Mouse (Mus musculus) NIH3T3 (cell line): ENCODE measurements at regions not wholly inside any gene's neighbourhood (a gene's known extent, or its start where the extent isn't known, plus 50 kb on each side); places are given as distances from the start of the nearest gene placed in this dataset.

Experiments
- DNase-seq: peaks from one replicate; pipeline ENCODE4 v3.0.0-alpha.2; 2012; ENCODE audit warnings: low read depth

DNA sequence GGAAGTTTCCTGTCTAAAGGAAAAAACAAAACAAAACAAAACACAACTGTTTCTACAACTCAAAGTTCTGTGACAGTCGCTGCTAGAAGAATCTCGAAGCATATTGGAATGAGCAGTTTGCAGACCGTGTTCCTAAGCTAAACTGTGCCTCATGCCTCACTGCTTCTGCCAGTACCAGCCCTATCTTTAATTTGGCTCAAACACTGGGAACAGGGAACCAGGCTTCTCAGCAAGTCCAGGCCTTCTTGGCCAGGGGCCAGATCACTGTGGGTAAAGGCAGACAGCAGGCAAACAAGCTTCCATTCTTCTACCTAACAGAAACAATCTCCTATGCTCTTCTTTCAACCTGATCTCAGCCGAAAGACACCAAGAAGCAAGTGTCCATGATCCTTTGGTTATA lies 56.5 kb downstream of the Tmsb4x start:
- DNase-seq: peak; percentile 54

DNA sequence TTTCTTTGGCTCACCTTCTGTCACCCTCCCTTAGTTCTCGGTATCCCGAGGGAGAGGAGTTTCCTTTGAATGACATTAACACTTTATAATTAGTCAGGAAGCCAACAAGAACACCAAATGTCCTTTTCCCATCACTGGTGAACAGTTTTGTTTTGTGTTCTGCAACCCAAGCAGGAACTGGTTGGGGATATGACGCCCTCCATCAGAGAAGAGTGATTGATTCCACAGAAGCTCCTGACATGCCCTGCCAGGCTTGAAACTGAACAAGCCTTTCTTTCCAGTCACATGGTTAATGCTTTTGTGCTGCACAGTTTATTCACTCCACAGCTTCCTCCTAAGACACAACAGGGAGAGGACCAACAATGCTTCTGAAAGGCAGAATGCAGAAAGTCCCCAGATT lies 57.8 kb downstream of the Tmsb4x start:
- DNase-seq: no peak

DNA sequence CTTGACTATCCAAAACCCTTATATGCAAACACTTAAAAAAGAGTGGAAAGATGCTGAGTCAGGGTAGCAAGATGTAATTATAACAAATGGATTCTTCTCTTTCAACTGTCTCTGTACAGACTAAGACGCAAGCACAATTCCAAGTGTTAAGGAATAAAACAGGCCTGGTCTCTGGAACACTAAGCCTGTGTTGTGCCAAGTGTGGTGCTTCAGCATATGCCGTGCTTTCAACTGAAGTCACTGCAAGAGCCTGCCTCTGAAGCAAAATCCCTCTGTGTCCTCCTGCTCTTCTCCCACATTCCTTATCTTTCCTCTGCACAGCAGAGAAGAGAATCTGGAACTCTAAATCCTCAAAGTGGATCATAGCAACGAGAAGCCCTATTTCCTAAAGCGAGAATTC lies 59.7 kb downstream of the Tmsb4x start:
- DNase-seq: no peak

DNA sequence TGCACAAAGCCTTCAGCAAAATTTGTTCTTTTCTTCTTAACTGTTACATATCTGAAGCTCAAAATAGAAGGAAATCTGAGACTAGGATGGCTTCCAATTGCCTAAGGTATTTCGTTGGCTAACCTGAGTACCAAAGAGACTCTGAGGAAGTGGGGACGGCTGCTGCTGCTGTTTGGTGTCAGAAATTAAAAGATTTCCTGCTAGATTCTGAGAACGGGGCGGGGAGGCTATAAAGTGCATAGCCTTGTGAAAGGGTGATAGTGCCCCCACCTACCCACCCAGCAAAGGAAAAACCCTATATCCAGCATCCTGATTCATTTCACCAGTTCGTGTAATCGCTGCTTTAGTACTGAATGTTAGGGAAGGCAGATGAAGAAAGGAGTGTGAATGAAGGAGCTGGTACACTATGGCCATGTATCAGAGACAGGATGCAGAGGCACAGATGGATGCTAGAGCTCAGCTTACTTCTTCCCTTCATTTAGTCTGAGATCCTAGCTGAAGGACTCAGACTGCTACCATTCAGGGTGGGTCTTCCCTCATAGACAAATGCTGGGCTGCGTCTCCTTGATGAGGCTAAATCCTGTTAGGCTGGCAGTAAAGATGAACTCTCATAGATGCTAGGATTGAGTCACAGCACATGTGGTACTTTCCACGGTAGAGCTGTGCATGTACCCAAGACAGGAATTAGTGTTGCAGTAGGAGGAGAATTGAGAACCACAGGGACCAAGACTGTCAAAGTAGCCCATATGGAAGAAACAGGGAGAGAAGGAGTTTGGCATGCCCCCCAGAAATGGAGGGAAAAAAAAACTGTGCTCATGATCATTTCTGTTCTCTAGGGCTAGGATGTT lies 62.4 kb downstream of the Tmsb4x start:
- DNase-seq: no peak

DNA sequence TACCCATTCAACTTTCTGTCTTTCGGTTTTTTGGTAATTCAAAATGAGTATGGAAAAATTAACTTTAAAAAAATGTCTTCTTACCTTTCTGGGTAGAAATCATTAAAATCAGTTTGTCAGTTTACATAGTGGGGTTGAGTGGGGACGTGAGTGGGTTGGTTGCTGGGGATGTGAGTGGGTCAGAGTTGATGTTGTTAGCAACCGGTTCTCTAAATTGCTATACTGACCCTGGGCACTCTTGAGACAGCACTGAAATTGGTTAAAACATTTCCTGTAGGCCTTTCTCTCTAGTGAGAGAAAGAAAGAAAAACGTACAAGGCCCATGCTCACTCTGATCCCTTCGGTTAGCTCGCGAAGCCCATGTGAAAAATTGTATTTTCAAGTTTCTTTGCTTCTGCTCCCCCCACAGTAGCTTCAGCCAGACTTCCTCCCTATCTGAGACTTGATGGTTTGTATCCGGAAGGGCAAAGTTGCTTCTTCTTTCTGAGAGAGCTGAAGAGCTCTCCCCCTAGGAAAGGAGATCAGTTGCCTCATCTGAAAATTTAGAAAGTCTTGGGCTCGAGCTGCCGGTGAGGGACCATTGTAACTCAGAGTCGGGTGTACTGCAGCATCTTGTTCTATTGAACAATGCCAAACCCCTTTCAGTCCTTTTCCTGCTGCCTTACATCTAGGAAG lies 63.5 kb downstream of the Tmsb4x start:
- no peak for DNase-seq

DNA sequence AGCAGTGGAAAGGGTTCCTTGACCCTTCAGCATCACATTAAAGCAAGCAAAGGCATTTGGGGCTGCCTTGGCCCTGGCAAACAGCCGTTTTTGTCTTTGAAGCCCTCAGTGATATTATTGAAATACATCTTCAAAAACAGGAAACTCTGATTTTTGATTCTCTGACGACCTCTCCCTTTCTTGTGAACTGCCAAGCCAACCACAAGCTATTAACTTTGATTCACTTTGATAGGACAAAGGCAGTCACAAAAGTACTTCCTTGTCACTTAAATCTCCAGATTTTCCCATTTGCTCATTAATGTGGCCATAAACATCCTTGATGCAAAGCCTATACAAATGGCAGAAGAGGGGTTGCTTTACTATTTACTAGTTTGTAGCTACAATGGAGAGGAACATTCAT lies 70.0 kb downstream of the Tmsb4x start:
- DNase-seq: no peak

DNA sequence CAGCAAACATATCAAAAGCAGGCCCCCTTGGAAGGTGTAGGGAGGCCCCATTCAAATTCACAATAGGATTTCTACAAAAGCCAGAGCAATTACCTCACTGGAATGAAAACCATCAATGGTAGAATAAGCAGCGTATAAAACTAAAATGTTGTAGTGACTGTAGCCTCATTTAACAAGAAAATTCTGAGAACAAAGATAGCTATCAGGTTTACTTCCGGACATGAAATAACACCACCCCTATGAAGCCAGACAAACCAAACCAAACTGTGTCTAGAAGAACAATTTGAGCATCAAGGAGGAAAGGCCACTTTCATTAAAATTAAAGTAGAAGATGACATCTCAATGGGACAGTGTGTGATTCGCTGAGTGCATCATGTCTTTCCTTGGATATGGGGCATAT lies 74.9 kb downstream of the Tmsb4x start:
- DNase-seq: no peak

DNA sequence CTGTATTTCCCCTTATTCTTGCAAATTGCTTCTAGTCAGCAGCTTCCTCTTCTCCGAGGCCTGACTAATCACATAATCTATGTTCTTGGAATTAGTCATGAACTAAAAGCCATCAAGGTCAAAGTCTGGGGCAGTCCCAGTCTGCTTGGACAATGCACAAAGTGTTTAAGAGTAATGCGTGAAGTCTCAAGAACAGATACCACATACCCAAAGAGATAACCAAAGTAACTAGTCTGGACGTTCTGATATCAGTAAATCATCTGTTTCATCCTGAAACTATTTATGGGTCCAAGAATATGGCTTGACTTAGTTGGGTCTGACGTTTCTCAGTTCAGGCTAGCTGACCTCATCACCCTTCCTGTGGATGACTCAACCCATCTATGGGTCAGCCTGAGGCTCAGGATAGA lies 76.1 kb downstream of the Tmsb4x start:
- DNase-seq: peak; percentile 35

DNA sequence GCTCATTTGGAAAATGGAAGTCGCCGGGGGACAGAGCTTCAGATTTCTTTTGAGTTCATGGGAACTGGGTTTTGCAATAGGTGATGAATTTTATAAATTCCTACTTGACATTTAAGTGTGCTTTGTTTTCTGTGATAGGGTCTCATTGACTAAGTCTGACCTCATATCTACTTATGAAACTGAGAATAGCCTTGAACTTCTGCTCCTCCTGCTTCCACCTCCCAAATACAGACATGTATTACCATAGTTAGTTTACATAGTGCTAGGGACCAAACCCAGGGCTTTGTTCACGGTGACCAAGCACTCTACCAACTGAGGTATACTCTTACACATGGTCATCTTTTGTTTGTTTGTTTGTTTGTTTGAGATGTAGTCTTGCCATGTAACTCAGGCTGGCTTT lies 77.8 kb downstream of the Tmsb4x start:
- DNase-seq: no peak

DNA sequence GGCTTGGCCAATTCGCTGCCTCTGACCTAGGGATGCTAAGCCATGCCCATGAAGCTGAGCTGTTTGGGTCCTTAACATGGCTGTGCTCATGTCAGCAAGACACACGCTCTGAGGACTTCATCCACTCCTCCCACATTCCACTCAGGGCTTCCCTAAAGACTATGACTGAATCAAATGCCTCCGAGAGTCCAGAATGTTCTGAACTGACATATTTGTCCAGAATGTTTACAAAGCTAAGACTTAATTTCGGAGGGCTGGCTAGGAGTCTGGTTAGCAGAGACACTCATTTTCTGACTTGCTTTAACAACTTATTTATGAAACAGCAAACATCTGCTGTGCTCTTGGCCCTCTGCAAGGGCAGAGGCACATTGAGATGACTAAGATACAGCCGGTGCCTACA lies 78.5 kb downstream of the Tmsb4x start:
- DNase-seq: no peak

DNA sequence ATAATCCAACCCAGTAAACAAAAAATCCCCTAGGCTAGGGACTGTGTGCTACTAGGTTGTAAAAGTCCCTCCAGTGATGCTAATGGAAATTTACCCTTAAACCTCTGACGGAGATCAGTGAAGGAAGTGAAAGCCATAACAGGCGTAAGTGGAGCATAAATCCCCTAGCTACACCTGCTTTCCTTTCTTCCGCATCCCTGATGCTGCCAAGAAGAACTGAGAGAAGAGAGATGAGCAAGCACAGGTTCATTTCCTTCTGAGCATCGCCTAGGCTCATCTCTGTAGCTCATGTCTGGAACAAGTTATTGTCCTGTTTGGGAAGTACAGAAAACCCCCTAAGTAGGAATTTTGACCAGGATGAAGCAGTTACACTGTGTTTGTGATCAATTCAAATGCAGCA lies 89.8 kb downstream of the Tmsb4x start:
- DNase-seq: no peak

DNA sequence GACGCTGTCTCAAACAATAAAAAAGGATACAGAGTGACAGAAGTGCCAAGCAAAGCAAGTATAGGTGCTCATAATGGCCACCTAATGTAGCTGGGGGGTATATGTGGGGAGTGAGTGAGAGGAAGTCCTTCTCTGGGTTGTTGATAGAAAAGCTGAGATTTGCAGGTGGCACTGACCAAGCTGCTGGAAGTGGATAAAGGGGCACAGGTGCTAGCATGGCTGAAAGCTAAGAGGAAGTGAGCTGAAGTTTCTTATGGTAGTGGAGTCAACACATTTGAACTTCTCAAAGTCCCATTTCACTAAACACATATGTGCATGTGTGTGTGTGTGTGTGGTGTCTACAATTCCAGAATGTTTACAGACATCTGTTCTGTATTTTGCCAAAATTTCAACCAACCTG lies 94.0 kb downstream of the Tmsb4x start:
- DNase-seq: no peak

DNA sequence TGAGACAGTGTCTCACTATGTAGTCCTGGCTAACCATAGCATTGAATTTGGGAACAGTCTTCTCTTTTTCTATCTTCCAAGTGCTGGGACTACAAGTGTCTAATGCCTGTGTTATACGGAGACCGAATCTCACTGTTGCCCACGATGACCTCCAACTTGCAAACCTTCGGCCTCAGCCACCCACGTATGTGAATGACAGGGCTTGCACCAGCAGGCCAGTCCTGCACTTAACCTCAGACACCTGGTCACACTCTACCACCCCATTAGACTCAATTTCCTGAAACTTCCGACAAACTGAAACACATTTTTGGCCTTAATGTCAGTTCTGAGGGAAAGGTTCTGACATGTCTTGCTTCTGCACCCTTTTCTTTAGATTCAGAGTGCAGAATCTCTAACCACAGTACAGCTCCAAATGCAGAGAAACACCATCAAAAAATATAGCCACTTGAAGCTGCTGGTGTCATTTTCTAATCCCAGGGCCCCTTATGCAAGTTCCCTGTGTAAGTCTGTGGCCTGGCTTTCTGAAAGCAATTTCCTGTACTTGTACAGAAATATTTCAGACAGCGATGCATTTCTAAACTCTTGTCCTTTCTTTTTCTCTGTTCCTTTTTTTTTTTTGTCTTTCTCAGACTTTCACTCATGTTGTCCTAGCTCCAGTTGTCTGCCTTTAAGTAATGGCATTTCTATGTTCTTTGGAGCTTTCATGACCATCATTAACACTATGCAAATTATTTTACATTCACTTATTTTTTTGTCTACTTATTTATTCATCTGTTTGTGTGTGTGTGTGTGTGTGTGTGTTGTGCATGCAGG lies 97.8 kb downstream of the Tmsb4x start:
- no peak for DNase-seq

DNA sequence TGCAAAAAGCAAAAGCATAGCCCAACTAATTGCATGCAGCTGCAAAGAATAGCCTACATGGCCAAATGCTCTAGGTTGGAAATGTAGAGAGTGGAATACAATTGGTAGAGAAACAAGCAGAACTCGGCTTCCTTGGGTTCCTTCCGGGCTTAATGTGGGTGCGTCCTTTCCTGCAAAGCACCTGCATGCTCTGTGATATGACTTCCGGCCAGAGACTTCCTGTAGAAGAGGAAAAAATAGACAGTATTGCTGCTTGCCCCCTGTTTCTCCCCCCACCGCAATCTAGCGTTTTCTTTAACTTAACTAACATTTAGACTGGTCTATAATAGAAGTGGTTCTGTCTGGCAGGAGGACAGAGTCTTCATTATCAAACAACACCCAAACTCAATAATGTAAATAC lies 100.8 kb downstream of the Tmsb4x start:
- no peak for DNase-seq

DNA sequence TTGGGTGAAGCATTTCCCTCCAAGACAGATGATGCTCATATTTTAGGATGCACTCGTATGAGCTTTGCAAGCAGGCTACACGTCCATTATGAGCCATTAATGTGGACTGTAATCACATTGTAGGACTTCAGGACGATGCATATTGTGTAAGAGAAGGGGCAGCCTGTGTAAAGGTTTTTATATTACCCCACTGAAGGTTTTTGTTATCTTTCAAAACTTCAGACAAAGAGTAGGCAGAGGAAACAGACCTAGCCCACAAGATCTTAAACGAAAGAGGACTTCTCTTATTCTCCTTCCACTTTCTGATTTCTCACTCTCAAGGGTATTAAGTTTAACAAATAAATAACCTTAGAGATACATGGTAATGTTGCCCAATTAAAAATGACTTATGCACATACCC lies 101.6 kb downstream of the Tmsb4x start:
- DNase-seq: no peak

DNA sequence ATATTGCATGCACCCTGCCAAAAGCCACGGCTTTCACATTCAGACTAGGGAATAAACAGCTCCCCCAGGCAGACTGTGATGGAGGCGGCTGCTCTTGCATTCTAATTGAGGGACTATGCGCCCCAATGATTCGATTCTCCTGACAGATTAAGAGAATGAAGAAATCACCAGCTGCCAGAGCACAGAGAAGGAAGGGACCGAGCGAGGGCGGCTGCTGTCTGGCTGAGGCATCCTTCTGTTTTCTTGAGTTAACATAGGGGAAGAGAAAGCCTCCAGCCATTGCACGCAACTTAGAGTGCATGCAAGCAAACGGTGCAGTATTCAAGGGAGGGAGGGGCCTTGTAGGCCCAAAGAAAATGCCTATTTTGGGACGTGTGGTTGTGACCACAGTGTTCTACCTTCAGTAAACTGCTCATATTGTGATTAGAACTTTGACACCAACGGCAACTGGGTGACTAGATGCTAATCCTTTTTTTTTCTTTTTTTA lies 103.1 kb downstream of the Tmsb4x start:
- peak; percentile 2 for DNase-seq

DNA sequence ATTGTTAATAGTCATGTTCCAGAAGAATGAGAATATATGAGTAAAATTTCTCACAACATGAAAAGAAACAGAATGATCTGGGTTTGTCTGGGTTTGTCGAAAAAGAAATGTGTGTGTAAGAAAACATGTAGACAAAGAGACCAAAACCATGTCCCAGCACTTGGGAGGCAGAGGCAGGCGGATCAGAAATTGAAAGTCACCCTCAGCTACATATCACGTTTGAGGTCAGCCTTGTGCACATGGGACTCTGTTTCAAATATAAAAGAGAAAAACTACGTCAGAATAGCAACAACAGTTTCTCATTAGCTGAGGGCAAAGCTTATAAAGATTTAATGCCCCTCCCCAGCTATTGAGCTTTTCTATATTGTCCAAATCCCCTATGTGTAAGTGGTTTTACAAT lies 103.8 kb downstream of the Tmsb4x start:
- DNase-seq: no peak

DNA sequence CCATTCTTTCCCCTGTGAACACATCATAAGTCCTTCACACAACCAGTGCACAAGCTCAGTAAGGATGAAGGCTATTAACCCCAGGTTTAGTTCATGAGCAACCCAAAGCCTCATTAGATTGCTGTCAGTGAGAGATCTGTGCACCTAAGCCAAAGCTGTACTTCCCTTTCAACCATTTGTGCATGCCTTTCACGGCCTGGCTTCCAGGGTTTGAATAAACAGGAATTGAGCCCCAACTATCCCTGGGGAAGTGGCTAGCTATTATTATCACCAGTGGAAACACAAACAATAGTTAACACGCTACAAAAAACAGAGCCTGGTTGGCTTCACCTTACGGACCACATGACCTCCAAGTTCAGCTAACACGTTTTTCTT lies 104.9 kb downstream of the Tmsb4x start:
- no peak for DNase-seq

DNA sequence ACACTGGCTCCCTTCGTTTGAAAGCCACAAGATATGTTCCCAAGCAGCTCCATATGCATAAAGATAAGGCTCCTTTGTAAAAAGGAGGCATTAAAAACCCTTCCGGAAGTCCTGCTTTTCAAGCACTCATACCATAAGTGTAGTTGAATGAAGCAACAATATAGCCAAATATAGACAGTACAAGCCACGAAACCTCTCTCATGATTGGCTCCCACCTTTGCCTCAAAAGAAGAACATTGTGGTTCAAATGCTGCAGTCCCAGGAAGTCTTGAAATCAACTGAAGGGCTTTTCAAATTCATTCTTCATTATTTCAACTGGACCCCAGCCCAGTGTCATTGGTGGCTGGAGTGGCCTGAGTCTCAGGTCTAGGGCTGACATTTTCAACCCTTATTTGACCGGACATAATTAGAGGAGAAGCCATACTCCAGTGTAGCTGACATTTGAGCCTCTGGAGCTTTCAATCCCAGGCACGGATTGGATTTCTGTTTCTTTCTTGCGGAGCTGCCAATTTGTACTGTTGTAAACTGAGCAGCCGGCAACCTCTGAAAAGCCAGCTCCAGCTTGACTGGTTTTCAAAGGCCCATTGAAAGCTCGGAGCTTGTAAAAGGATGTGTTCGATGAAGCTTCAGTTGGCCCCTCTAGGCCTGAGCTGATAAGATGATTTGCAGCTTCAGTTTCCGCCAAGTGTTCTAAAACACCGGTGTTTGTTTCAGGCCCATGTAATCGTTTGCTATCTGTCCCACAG lies 105.4 kb downstream of the Tmsb4x start:
- no peak for DNase-seq

DNA sequence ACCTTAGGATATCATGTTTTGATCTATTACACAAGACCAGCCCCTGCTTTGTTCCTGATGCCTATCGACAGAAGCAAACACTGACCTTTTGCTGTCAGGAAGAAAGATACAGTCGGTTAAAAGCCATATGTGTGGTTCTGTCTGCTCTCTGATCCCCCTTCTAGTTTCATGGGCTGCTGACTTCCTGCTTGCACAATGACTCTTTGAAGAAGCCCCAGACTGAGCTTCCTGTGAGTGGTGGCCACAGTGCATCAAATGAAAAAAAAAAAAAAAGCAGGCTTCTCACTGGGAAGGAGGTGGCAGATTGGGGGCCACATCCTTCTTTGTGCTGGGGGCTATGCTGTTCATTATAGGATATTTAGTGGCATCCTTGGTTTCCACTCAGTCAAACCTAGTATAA lies 107.2 kb downstream of the Tmsb4x start:
- no peak for DNase-seq

DNA sequence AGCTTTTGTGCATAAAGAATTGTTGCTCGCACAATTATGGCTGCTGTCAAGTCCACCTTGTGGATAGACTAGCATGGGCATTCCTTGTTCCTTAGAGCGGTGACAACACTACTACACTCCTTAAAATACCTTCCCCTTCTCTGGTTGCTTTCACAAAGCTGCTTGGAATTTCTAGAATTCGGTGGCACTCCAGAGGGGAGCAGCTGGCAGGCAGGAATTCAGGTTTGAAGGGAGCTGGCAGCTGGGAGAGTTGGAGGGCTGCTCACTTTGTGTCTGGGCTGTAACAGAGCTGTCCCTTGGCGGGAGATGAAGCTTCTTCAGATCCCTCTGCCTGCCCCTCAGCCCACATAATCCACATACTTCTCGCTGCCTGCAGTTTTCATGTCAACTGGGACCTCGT lies 109.7 kb downstream of the Tmsb4x start:
- no peak for DNase-seq

DNA sequence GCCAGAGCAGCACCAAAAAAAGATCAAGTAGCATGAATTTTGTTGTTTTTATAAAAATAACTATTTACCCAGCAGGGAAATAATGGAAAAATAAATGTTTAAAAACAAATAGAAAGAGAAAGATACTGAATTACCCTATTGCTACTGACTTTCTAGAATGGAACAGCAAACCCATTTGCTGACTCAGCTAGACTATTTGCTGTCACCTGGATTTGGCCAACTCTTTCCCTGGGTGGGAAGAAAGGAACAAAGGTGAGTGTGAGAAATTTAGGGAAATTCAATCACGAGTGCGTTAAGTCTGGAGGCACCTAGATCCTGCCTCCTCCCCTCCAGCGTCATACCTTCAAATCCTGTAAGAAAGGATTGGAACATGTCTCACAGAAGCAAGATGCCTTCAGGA lies 110.2 kb downstream of the Tmsb4x start:
- no peak for DNase-seq
